Mouse (Mus musculus) heart, postnatal 0 days (tissue): ENCODE measurements around the gene Exosc3.
"Not testable (repeated sequence)": the region's sequence is repeated elsewhere in the genome, so short reads cannot be mapped to it uniquely, and the experiment has no call there.

Source experiments
- CTCF ChIP-seq: IDR thresholded peaks from 2 replicates; pipeline ENCODE4 v1.5.1; 2016; ENCODE audit warnings: antibody characterized with exemption, control low read depth, low read depth
- EP300 ChIP-seq: IDR thresholded peaks from 2 replicates; pipeline ENCODE4 v1.6.1; 2016; ENCODE audit warnings: antibody characterized with exemption, low read depth

DNA sequence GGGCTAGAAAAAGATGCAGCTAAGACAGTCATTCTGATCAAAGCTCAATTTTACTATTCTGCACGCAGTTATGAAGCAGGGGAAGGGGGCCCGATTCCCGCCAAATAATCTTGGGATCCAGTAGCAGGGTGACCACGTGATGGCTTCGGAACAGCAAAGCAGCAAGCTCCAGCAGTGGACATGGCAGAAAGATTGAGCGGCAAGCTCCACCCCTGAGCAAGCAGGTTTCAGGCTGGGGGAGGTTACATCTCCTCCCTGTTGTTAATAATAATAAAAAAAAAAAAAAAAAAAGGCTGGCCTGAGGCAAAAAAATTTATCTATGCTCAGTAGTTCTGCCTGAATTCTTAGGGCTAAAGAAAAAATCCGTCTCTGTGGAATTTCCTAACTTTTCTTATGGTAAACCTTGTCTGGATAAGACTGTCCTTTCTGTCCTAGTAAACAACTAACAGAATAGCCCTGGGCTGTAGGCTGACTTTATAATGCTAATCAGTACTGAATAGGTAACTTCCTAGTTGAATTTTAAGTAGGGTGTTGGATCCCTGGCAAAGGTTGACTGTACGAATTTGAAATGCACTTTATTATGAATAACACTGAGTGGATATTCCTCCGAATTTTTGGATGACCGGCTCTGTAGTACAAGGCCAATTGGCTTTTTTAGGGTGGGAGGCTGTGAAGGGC lies 38.5 kb upstream of the Exosc3 start:
- not testable (repeated sequence) for TF ChIP-seq CTCF, EP300
